Mouse (Mus musculus): ENCODE measurements around the gene Ric1. TPM values are rescaled to one million over a fixed set of nuclear protein-coding genes. Genes with fewer than 3 reads are reported as not detected.
A peak's percentile ranks its signal among the peaks of the same experiment; 100 is the strongest.

Gene Ric1
- total and polyA plus RNA-seq, 3 experiments: 9.2 to 20.6 (median 16.9) TPM

DNA sequence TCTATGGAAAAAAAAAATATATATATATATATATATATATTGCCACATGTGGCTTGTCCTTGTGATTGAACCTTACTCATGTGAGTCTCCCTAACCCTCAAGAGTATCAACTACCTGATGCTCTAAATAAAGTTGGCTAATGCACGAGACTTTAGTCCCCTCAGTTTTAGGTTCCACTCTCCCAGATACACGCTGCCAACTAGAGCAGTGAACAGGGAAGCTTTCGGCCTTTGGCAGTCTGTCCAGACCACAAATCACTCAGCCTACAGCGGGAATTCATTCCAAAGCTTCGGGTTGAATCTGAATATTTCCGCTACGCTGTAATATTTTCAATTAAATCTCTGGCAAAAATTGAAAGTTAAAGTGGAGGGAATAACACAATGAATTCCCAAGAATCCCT is 3.7 kb upstream of the Ric1 start:
- H3K9ac ChIP-seq (ENCODE audit: low read depth, low read length): no peak overlapping the region
- DNase-seq: no peak
- H3K4me1 ChIP-seq (ENCODE audit: control insufficient read depth, insufficient read depth, low read length): peaks cover 2% of the 10 kb centered on the region
- no peak overlapping the region for H3K27ac ChIP-seq
- intact Hi-C loops (cut with DNase I): no loop called here
- no peak for TF ChIP-seq CTCF (IDR thresholded peaks at IDR 0.05)
- TF ChIP-seq EP300 (IDR thresholded peaks at IDR 0.05; ENCODE audit: insufficient read depth, low read depth, low read length): no peak
- no peak for TF ChIP-seq POLR2A (IDR thresholded peaks at IDR 0.05; ENCODE audit: insufficient read depth, low read depth, low read length)
- 78% methylated on average over 7 of the region's 7 CpGs for WGBS
- peaks cover 6% of the 10 kb centered on the region for H3K79me2 ChIP-seq (replicated peaks; ENCODE audit: control insufficient read depth, insufficient read depth, low read length)
- no peaks in the 10 kb centered on the region for H3K27me3 ChIP-seq (ENCODE audit: control insufficient read depth, insufficient read depth, low read length)
- H3K4me3 ChIP-seq: no peak overlapping the region
- H3K36me3 ChIP-seq (ENCODE audit: control insufficient read depth, insufficient read depth, low read length): peaks cover 11% of the 10 kb centered on the region

DNA sequence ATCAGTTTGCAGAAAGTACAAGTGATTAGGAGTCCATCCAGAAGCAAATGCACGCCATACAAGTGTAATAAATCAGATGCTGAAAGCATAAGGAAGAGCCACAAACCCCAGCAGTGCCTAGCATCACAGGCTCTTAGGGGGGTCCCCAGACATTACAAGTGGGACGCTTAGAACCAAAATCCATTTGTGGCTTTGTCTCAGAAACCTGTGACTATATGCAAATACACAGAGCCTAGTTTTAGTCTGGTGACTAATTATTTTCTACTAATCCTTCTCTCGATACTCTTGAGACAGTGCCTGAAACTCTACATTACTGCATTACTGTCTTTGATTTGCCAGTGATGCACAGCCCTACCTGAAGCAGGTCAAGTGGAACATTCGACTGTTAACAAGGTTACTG is 3.2 kb upstream of the Ric1 start:
- Histone ChIP-seq H3K4me3 (no peak overlapping the region), H3K79me2 (replicated peaks; ENCODE audit: control insufficient read depth, insufficient read depth, low read length) (peaks cover 6% of the 10 kb centered on the region), H3K9ac (ENCODE audit: low read depth, low read length) (no peak overlapping the region), H3K4me1 (ENCODE audit: control insufficient read depth, insufficient read depth, low read length) (peaks cover 2% of the 10 kb centered on the region), H3K36me3 (ENCODE audit: control insufficient read depth, insufficient read depth, low read length) (peaks cover 11% of the 10 kb centered on the region), H3K27ac (no peak overlapping the region), H3K27me3 (ENCODE audit: control insufficient read depth, insufficient read depth, low read length) (no peaks in the 10 kb centered on the region)
- WGBS: 82% methylated on average over 4 of the region's 4 CpGs
- intact Hi-C loops (cut with DNase I): no loop called here
- DNase-seq: no peak
- TF ChIP-seq EP300 (IDR thresholded peaks at IDR 0.05; ENCODE audit: insufficient read depth, low read depth, low read length) (no peak), CTCF (IDR thresholded peaks at IDR 0.05) (no peak), POLR2A (IDR thresholded peaks at IDR 0.05; ENCODE audit: insufficient read depth, low read depth, low read length) (no peak)

DNA sequence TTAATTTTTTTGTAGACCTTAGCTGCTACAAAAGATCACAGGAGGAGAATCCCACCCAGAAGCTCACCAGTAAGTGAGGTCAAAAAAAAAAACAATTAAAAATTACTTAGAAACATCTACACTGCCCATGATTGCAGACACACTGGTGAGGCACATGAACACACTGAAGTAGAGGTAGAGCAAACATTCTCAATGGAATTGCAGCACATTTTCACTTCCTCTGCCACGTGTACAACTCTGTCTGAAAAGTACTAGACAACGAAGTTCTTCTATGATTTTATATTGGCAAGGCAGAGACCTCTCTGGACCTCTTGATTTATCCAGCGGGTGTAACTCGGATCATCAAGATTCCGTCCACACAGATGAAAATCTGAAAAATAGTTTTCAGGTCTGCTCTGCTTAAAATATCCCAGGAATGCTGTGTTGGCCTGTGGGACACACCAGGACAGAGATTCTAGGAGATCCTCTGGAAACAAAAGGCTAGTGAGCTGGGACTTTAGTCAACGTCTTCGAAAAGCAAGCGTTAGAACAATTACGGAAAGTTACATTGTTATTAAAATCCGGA is 1.0 kb upstream of the Ric1 start:
- Histone ChIP-seq H3K36me3 (ENCODE audit: control insufficient read depth, insufficient read depth, low read length) (peaks cover 15% of the 10 kb centered on the region), H3K27me3 (ENCODE audit: control insufficient read depth, insufficient read depth, low read length) (no peaks in the 10 kb centered on the region), H3K4me3 (peak overlapping the region; percentile 81), H3K9ac (ENCODE audit: low read depth, low read length) (no peak overlapping the region; the same call in 1 of the 2 replicates), H3K27ac (peak overlapping the region; percentile 99), H3K79me2 (replicated peaks; ENCODE audit: control insufficient read depth, insufficient read depth, low read length) (peaks cover 7% of the 10 kb centered on the region), H3K4me1 (ENCODE audit: control insufficient read depth, insufficient read depth, low read length) (peaks cover 4% of the 10 kb centered on the region)
- intact Hi-C loops (cut with DNase I): loop anchor here (5.0 kb wide), 1 partner anchor 41 kb away; no protein-coding TSS in a partner anchor
- DNase-seq: no peak
- TF ChIP-seq POLR2A (IDR thresholded peaks at IDR 0.05; ENCODE audit: insufficient read depth, low read depth, low read length): no peak
- WGBS: 18% methylated on average over 10 of the region's 10 CpGs

DNA sequence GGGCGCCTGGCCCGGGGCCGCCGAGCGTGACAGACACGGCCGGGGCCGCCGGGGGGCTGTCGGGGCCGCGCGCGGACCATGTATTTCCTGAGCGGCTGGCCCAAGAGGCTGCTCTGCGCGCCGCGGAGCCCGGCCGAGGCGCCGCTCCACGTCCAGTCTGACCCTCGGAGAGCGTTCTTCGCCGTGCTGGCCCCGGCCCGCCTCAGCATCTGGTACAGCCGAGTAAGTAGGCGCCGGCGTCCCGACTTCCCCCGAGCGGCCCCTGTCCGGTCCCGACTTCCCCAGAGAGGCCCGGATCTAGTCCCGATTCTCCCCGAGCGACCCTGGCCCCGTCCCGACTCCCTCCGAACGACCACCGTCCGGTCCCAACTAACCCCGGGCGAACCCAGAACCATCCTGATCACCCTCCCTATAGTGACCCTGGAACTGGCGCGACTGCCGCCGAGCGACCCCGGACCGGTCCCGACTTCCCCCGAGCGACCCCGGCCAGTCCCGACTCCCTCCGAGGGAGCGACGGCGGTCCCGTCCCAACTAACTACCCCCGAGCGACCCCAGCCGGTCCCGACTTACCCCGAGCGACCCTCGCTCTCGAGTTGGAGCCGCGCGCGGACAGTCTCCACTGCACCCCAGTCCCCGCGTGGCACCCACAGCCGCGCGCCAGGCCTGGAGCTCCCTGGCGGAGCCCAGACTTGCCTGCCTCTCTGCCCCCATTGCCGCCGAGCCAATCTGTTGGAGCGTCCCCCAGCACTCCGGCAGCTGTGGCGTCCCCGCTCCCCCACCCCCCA is 555 bp downstream of the Ric1 start:
- H3K36me3 ChIP-seq (ENCODE audit: control insufficient read depth, insufficient read depth, low read length): peaks cover 15% of the 10 kb centered on the region
- DNase-seq: peak; percentile 66 to 72
- intact Hi-C loops (cut with DNase I): loop anchor here (5.0 kb wide), 1 partner anchor 40 kb away; no protein-coding TSS in a partner anchor
- no peaks in the 10 kb centered on the region for H3K27me3 ChIP-seq (ENCODE audit: control insufficient read depth, insufficient read depth, low read length)
- H3K79me2 ChIP-seq (replicated peaks; ENCODE audit: control insufficient read depth, insufficient read depth, low read length): peaks cover 9% of the 10 kb centered on the region
- H3K4me3 ChIP-seq: peak overlapping the region; percentile 81
- H3K4me1 ChIP-seq (ENCODE audit: control insufficient read depth, insufficient read depth, low read length): peaks cover 4% of the 10 kb centered on the region
- H3K9ac ChIP-seq (ENCODE audit: low read depth, low read length): peak overlapping the region; percentile 96
- TF ChIP-seq CTCF (IDR thresholded peaks at IDR 0.05) (no peak), POLR2A (IDR thresholded peaks at IDR 0.05; ENCODE audit: insufficient read depth, low read depth, low read length) (no peak), EP300 (IDR thresholded peaks at IDR 0.05; ENCODE audit: insufficient read depth, low read depth, low read length) (no peak)
- under 1% methylated on average over 91 of the region's 92 CpGs for WGBS
- peak overlapping the region; percentile 99 for H3K27ac ChIP-seq

DNA sequence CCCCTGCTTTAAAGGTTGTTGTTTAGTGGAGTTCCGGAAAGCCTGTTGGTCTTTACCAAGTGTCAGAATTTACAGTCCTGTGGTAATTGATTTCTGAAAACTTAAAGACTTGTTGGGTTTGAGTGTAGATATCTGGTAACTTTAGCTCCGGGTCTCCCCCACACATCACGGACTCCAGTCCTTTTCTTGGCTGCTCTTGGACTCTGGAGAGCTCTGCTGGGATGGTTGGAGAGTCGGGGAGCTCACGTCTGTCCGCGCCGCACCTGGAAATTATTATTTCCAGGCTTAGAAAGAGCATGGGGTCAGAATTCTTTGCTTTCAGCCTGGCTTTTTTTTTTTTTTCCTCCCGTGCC is 1.1 kb downstream of the Ric1 start:
- Histone ChIP-seq H3K27ac (peak overlapping the region; percentile 99), H3K9ac (ENCODE audit: low read depth, low read length) (peak overlapping the region; percentile 96), H3K27me3 (ENCODE audit: control insufficient read depth, insufficient read depth, low read length) (no peaks in the 10 kb centered on the region), H3K4me3 (peak overlapping the region; percentile 81), H3K36me3 (ENCODE audit: control insufficient read depth, insufficient read depth, low read length) (peaks cover 15% of the 10 kb centered on the region), H3K79me2 (replicated peaks; ENCODE audit: control insufficient read depth, insufficient read depth, low read length) (peaks cover 10% of the 10 kb centered on the region), H3K4me1 (ENCODE audit: control insufficient read depth, insufficient read depth, low read length) (peaks cover 4% of the 10 kb centered on the region)
- TF ChIP-seq POLR2A (IDR thresholded peaks at IDR 0.05; ENCODE audit: insufficient read depth, low read depth, low read length) (no peak), CTCF (IDR thresholded peaks at IDR 0.05) (no peak), EP300 (IDR thresholded peaks at IDR 0.05; ENCODE audit: insufficient read depth, low read depth, low read length) (no peak)
- DNase-seq: no peak
- intact Hi-C loops (cut with DNase I): loop anchor here (5.0 kb wide), 1 partner anchor 39 kb away; no protein-coding TSS in a partner anchor
- under 1% methylated on average over 9 of the region's 9 CpGs for WGBS

DNA sequence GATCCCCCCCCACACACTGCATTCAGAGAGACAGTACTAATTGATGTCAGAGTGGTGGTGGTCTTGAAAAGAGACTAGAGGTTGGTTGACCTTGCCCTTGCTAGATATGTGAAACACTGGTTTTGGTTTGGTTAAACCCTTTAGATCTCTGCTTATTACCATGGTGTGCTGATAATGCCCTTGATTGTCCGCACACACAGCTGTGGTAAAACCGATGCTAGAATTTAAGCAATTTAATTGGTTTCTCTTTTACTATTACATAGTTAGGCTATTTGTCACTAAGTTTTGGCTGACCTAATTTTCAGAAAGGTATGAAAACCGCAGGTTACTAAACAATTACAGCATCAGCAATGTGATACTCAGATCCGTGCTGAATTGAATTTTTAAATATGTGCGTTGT is 1.6 kb downstream of the Ric1 start:
- H3K27ac ChIP-seq: peak overlapping the region; percentile 99; the same call in 1 of the 2 replicates
- intact Hi-C loops (cut with DNase I): loop anchor here (5.0 kb wide), 1 partner anchor 39 kb away; no protein-coding TSS in a partner anchor
- peaks cover 11% of the 10 kb centered on the region for H3K79me2 ChIP-seq (replicated peaks; ENCODE audit: control insufficient read depth, insufficient read depth, low read length)
- TF ChIP-seq CTCF (IDR thresholded peaks at IDR 0.05): no peak
- no peak for TF ChIP-seq POLR2A (IDR thresholded peaks at IDR 0.05; ENCODE audit: insufficient read depth, low read depth, low read length)
- TF ChIP-seq EP300 (IDR thresholded peaks at IDR 0.05; ENCODE audit: insufficient read depth, low read depth, low read length): no peak
- no peak for DNase-seq
- H3K4me1 ChIP-seq (ENCODE audit: control insufficient read depth, insufficient read depth, low read length): peaks cover 4% of the 10 kb centered on the region
- peak overlapping the region; percentile 96 for H3K9ac ChIP-seq (ENCODE audit: low read depth, low read length)
- 34% methylated on average over 5 of the region's 5 CpGs for WGBS
- H3K4me3 ChIP-seq: peak overlapping the region; percentile 81
- H3K36me3 ChIP-seq (ENCODE audit: control insufficient read depth, insufficient read depth, low read length): peaks cover 15% of the 10 kb centered on the region
- H3K27me3 ChIP-seq (ENCODE audit: control insufficient read depth, insufficient read depth, low read length): no peaks in the 10 kb centered on the region

Measured in heart, adult 2 months (tissue).